Mouse (Mus musculus) midbrain, embryonic 11.5 days (tissue): Measurements from ENCODE around the gene Htatip2. TPM values are rescaled to one million over a fixed set of nuclear protein-coding genes. Genes with fewer than 3 reads are reported as not detected.

Experiments
- ATAC-seq: fragments of 200-750 bp; cut with Nextera tagmentation; 2 replicates; pipeline ENCODE4 v1.8.0; 2017; ENCODE audit warnings: moderate TSS enrichment, moderate library complexity; ENCODE audit not compliant: low FRiP score
- DNase-seq: peaks from one replicate; pipeline ENCODE4 v3.0.0; 2015; ENCODE audit warnings: low spot score; ENCODE audit errors: missing footprints
- H3K27ac ChIP-seq: fragments of 300-500 bp; sonication (generic); 2 replicates; pipeline ENCODE4 v1.5.1; 2014; ENCODE audit warnings: low read depth, low read length
- H3K27me3 ChIP-seq: fragments of 300-500 bp; sonication (generic); 2 replicates; pipeline ENCODE4 v1.6.1; 2014; ENCODE audit warnings: mild to moderate bottlenecking, low read length, moderate library complexity, mixed read lengths; ENCODE audit not compliant: control insufficient read depth, insufficient read depth
- H3K36me3 ChIP-seq: fragments of 300-500 bp; sonication (generic); 2 replicates; pipeline ENCODE4 v1.6.1; 2014; ENCODE audit warnings: mild to moderate bottlenecking, low read length, moderate library complexity, mixed read lengths; ENCODE audit not compliant: control insufficient read depth, insufficient read depth
- H3K4me1 ChIP-seq: fragments of 300-500 bp; sonication (generic); 2 replicates; pipeline ENCODE4 v1.6.1; 2014; ENCODE audit warnings: low read length; ENCODE audit not compliant: control insufficient read depth, insufficient read depth
- H3K4me2 ChIP-seq: fragments of 300-500 bp; sonication (generic); 2 replicates; pipeline ENCODE4 v1.6.1; 2014; ENCODE audit warnings: mild to moderate bottlenecking, moderate library complexity
- H3K4me3 ChIP-seq: fragments of 300-500 bp; sonication (generic); 2 replicates; pipeline ENCODE4 v1.5.1; 2014; ENCODE audit warnings: low read depth, low read length
- H3K9ac ChIP-seq: fragments of 300-500 bp; sonication (generic); 2 replicates; pipeline ENCODE4 v1.6.1; 2014; ENCODE audit warnings: low read length
- H3K9me3 ChIP-seq: fragments of 300-500 bp; sonication (generic); 2 replicates; pipeline ENCODE4 v1.6.1; 2016; ENCODE audit warnings: low read length; ENCODE audit not compliant: control insufficient read depth
- WGBS: fragments of 180-500 bp; shearing (Covaris S2); extraction: QIAGEN DNeasy Blood & Tissue Kit; methylation state at CpG from one replicate; pipeline ENCODE4 v1.1.7; 2014; 5-methylcytosine and 5-hydroxymethylcytosine counted together
- polyA plus RNA-seq: library from polyadenylated mRNA; unstranded; fragments of >200 nt; fragmentation: Nextera tagmentation; extraction: Ambion mirVana; gene quantifications from 2 replicates; pipeline ENCODE4 v1.2.1, GENCODE M21; 2014

Htatip2 gene
- polyA plus RNA-seq, 1 experiment from 2014 or later: 11.1 TPM

GRCm38 (mm10) chr7:49752730-49753506 is 6.0 kb upstream of the Htatip2 start:
- Histone ChIP-seq H3K4me1 (0 out of 2 replicates have a peak, but pooled peaks cover 6% of the 10 kb centered on the region), H3K27me3 (peaks cover 34% of the 10 kb centered on the region), H3K9ac (no peak overlapping the region), H3K27ac (no peak overlapping the region), H3K4me2 (no peak overlapping the region), H3K9me3 (no peaks in the 10 kb centered on the region), H3K4me3 (no peak overlapping the region), H3K36me3 (no peaks in the 10 kb centered on the region)
- DNase-seq (peak; percentile 93), ATAC-seq (peak; percentile 38)
- WGBS: 38% methylated on average over 25 of the region's 25 CpGs

DNA sequence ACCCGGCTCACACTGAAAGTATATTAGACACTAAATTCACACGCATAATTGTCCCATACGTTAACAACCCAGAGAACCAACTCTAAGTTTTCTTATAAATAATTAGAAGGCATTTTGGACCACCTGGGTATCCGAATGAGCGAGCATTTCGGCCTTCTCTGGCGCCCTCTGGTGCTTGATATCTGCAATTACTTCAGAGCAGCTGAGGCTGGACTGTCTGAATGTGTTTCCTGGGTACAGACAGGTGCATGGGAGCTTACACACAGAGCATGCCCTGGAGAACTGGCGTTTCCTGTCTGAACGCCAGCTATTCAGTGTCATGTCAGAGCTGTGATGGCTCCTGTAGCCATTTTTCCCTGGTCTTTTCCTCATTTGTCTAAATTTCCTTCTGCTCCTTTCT is 4.1 kb upstream of the Htatip2 start:
- WGBS: 3% methylated on average over 9 of the region's 9 CpGs
- peaks cover 3% of the 10 kb centered on the region; the same call in 1 of the 2 replicates for H3K9me3 ChIP-seq
- H3K27me3 ChIP-seq: peaks cover 41% of the 10 kb centered on the region
- no peaks in the 10 kb centered on the region for H3K36me3 ChIP-seq
- peak; percentile 95 for DNase-seq
- H3K4me1 ChIP-seq: peaks cover 12% of the 10 kb centered on the region
- no peak overlapping the region for H3K27ac ChIP-seq
- no peak overlapping the region for H3K9ac ChIP-seq
- H3K4me2 ChIP-seq: no peak overlapping the region
- H3K4me3 ChIP-seq: no peak overlapping the region
- ATAC-seq: peak; percentile 31

- H3K4me1 ChIP-seq: peaks cover 6% of the 10 kb centered on the region
- ATAC-seq (no peak), DNase-seq (no peak)
- no peak overlapping the region for H3K27ac ChIP-seq
- H3K9me3 ChIP-seq: peaks cover 3% of the 10 kb centered on the region; the same call in 1 of the 2 replicates
- peaks cover 19% of the 10 kb centered on the region; the same call in 1 of the 2 replicates for H3K27me3 ChIP-seq
- no peaks in the 10 kb centered on the region for H3K36me3 ChIP-seq
- no peak overlapping the region for H3K4me2 ChIP-seq
- no peak overlapping the region for H3K9ac ChIP-seq
- H3K4me3 ChIP-seq: no peak overlapping the region
- 77% methylated on average over 13 of the region's 13 CpGs for WGBS
These were observed 3.7 kb downstream of the Htatip2 start for GRCm38 (mm10) chr7:49762605-49763004.

DNA sequence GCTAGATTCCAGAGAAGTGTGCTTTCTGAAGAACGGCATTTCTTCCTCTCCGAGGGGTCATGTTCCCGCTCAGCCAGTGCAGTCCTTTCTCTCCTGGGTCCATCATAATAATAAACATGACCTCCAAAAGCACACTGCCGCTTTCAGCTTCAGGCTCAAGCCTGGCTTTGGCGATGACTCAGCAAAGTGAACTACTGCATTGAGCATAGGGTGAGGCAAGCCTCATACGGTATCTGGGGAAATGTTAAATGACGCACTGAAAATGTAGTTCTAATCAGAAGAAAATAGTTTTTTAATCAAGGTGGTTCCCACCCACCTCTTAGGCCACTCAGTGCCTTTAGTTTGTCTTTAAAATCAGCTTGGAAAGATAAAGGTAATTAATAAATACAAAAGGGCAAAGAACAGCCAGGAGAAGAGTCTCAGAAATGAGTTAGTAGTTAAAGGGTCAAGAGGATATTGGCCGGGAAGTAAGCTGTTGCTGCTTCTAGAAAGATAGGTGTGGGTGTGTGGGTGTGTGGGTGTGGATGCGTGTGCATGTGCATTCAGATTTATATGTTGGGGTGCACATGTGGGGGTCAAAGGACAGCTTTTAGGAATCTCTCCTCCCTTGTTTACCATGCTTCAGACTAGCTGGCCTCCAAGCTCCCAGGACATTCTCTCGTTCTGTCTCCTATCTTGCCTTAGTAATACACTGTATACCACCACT is 5.2 kb downstream of the Htatip2 start:
- H3K4me1 ChIP-seq: peaks cover under 1% of the 10 kb centered on the region
- DNase-seq: no peak
- no peak overlapping the region for H3K4me3 ChIP-seq
- no peak overlapping the region for H3K27ac ChIP-seq
- H3K9ac ChIP-seq: no peak overlapping the region
- peaks cover 8% of the 10 kb centered on the region; the same call in 1 of the 2 replicates for H3K27me3 ChIP-seq
- peaks cover 3% of the 10 kb centered on the region; the same call in 1 of the 2 replicates for H3K9me3 ChIP-seq
- H3K36me3 ChIP-seq: no peaks in the 10 kb centered on the region
- 79% methylated on average over 10 of the region's 10 CpGs for WGBS
- H3K4me2 ChIP-seq: no peak overlapping the region
- no peak for ATAC-seq

GRCm38 (mm10) chr7:49766166-49766565 is 7.3 kb downstream of the Htatip2 start:
- no peaks in the 10 kb centered on the region for H3K9me3 ChIP-seq
- WGBS: 94% methylated on average over 7 of the region's 7 CpGs
- no peak overlapping the region for H3K9ac ChIP-seq
- no peaks in the 10 kb centered on the region for H3K36me3 ChIP-seq
- H3K4me2 ChIP-seq: no peak overlapping the region
- no peak for DNase-seq
- no peaks in the 10 kb centered on the region; the same call in 1 of the 2 replicates for H3K4me1 ChIP-seq
- H3K27me3 ChIP-seq: no peaks in the 10 kb centered on the region
- ATAC-seq: no peak
- H3K4me3 ChIP-seq: no peak overlapping the region
- no peak overlapping the region for H3K27ac ChIP-seq

DNA sequence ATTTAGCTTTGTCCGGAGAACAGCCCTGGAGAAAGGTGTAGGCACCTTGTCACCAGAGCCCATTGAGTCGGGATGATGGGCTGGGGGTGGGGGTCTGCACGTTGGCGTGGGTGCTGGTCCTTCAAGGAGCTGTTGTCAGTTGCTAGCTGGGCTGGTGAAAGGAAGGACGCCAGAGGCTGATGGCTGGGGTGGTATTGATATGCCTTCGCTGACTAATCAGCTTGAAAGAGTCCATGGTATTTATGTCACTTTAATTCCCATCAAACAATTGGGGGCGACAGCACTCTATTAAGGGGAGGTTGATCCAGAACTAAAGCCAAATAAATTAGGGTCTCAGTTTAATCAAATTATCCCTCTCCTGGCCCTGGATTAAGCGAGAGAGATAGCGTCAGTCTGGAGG is 9.6 kb downstream of the Htatip2 start:
- no peak overlapping the region for H3K4me3 ChIP-seq
- peak; percentile 91 for ATAC-seq

GRCm38 (mm10) chr7:49774396-49774795 is 15.5 kb downstream of the Htatip2 start:
- Histone ChIP-seq H3K36me3 (no peaks in the 10 kb centered on the region), H3K9ac (no peak overlapping the region), H3K4me2 (no peak overlapping the region), H3K27me3 (no peaks in the 10 kb centered on the region), H3K27ac (no peak overlapping the region), H3K9me3 (no peaks in the 10 kb centered on the region), H3K4me1 (peaks cover 9% of the 10 kb centered on the region), H3K4me3 (no peak overlapping the region)
- DNase-seq: no peak
- 94% methylated on average over 2 of the region's 2 CpGs for whole genome bisulfite sequencing
- no peak for ATAC-seq

More for the DNA sequence above, 9.6 kb downstream of the Htatip2 start:
- no peaks in the 10 kb centered on the region for H3K27me3 ChIP-seq
- peaks cover 3% of the 10 kb centered on the region; the same call in 1 of the 2 replicates for H3K4me1 ChIP-seq
- no peaks in the 10 kb centered on the region for H3K9me3 ChIP-seq
- H3K36me3 ChIP-seq: no peaks in the 10 kb centered on the region
- H3K9ac ChIP-seq: no peak overlapping the region
- no peak overlapping the region for H3K4me2 ChIP-seq
- WGBS: 16% methylated on average over 9 of the region's 9 CpGs
- peak; percentile 90 for DNase-seq
- no peak overlapping the region for H3K27ac ChIP-seq

- no peak for DNase-seq
- Histone ChIP-seq H3K27me3 (no peaks in the 10 kb centered on the region), H3K9me3 (no peaks in the 10 kb centered on the region), H3K4me2 (no peak overlapping the region), H3K9ac (no peak overlapping the region), H3K36me3 (no peaks in the 10 kb centered on the region), H3K27ac (no peak overlapping the region), H3K4me1 (peaks cover 11% of the 10 kb centered on the region), H3K4me3 (no peak overlapping the region)
- ATAC-seq: no peak; the same call in 1 of the 2 replicates
- 53% methylated on average over 3 of the region's 3 CpGs for WGBS
These were observed 18.7 kb downstream of the Htatip2 start for GRCm38 (mm10) chr7:49777585-49777984.
